Mouse (Mus musculus) layer of hippocampus, adult 9-10 months (tissue): ENCODE measurements around the gene Pex1.
"Not testable (repeated sequence)": the region's sequence is repeated elsewhere in the genome, so short reads cannot be mapped to it uniquely, and the experiment has no call there.

ENCODE experiments used
- DNase-seq: peaks from one replicate; pipeline ENCODE4 v3.0.0; 2022; ENCODE audit warnings: low spot score

Gene Pex1

GRCm38 (mm10) chr5:3645326-3645725 lies 49.5 kb downstream of the Pex1 start:
- no peak for DNase-seq

GRCm38 (mm10) chr5:3646539-3646938 lies 50.7 kb downstream of the Pex1 start:
- no peak for DNase-seq

GRCm38 (mm10) chr5:3646991-3647707 lies 51.3 kb downstream of the Pex1 start:
- no peak for DNase-seq

- DNase-seq: no peak
Observed at GRCm38 (mm10) chr5:3647708-3648121, 51.8 kb downstream of the Pex1 start.

- DNase-seq: no peak
Observed at GRCm38 (mm10) chr5:3648206-3648848, 52.5 kb downstream of the Pex1 start.

GRCm38 (mm10) chr5:3648849-3649210 lies 53.0 kb downstream of the Pex1 start:
- no peak for DNase-seq

GRCm38 (mm10) chr5:3650881-3651280 lies 55.0 kb downstream of the Pex1 start, which contains the start of gene Tmbim7:
TSS of gene Tmbim7 (plus strand) at chr5:3651181.
- no peak for DNase-seq

GRCm38 (mm10) chr5:3651621-3652020 lies 55.8 kb downstream of the Pex1 start:
- DNase-seq: no peak

- not testable (repeated sequence) for DNase-seq
Observed at GRCm38 (mm10) chr5:3652903-3653575, 57.2 kb downstream of the Pex1 start.

- DNase-seq: no peak
Observed at GRCm38 (mm10) chr5:3653801-3654200, 57.9 kb downstream of the Pex1 start.

GRCm38 (mm10) chr5:3657085-3657484 lies 61.2 kb downstream of the Pex1 start, which contains the start of gene Gatad1:
TSS of gene Gatad1 (minus strand) at chr5:3657185.
- no peak for DNase-seq

GRCm38 (mm10) chr5:3665225-3665624 lies 69.4 kb downstream of the Pex1 start:
- no peak for DNase-seq

- no peak for DNase-seq
Observed at GRCm38 (mm10) chr5:3666585-3666984, 70.7 kb downstream of the Pex1 start.

GRCm38 (mm10) chr5:3669938-3670554 lies 74.2 kb downstream of the Pex1 start:
- no peak for DNase-seq
